Mouse (Mus musculus): ENCODE data around the gene 4930572O03Rik. TPM values are rescaled to one million over a fixed set of nuclear protein-coding genes. Genes with fewer than 3 reads are reported as not detected.
"Not testable (repeated sequence)": the region's sequence is repeated elsewhere in the genome, so short reads cannot be mapped to it uniquely, and the experiment has no call there.

4930572O03Rik gene
- polyA plus RNA-seq, 1 experiment from 2014 or later, result not detected

DNA sequence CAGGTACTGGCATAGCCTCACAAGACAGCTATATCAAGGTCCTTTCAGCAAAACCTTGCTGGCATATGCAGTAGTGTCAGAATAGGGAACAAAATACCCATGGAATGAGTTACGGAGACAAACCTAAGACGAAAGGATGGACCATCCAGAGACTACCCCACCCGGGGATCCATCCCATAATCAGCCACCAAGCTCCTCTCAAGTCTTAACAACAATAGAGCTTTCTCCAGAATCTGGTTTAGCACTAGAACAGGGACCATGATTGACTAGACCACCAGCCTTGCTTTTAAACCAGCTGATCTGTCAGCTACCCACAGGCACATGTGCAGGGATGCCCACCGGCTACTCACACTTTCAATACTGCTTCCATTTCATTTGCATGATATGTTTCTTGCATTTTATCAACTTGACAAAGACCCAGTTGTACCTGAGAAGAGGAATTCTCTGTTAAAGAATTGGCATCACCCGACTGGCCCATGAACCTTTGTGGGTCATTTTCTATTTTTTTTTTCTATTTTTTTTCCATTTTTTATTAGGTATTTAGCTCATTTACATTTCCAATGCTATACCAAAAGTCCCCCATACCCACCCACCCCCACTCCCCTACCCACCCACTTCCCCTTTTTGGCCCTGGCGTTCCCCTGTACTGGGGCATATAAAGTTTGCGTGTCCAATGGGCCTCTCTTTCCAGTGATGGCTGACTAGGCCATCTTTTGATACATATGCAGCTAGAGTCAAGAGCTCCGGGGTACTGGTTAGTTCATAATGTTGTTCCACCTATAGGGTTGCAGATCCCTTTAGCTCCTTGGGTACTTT lies 17.8 kb upstream of the 4930572O03Rik start:
- not testable (repeated sequence) for H3K4me1 ChIP-seq; H3K4me2 ChIP-seq (replicated peaks); H3K27me3 ChIP-seq; H3K4me3 ChIP-seq; H3K9ac ChIP-seq (replicated peaks); H3K36me3 ChIP-seq; H3K27ac ChIP-seq (replicated peaks)
- H3K9me3 ChIP-seq, result peaks cover 23% of the 10 kb centered on the region
- peak; percentile 71 for ATAC-seq (ENCODE audit: low FRiP score, low read depth)
- WGBS, result 85% methylated on average over 5 of the region's 8 CpGs

DNA sequence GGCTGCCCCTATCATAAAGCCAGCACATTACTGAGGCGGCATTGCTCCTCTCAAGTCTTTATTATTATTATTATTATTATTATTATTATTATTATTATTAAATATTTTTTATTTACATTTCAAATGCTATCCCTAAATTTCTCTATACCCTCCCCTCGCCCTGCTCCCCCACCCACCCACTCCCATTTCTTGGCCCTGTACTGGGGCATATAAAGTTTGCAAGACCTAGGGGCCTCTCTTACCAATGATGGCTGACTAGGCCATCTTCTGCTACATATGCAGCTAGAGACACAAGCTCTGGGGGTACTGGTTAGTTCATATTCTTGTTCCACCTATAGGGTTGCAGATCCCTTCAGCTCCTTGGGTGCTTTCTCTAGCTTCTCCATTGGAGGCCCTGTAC lies 17.1 kb upstream of the 4930572O03Rik start:
- ATAC-seq (ENCODE audit: low FRiP score, low read depth), result 0 out of 2 replicates have a peak, but pooled peaks have one; percentile 38
- not testable (repeated sequence) for H3K36me3 ChIP-seq; H3K4me2 ChIP-seq (replicated peaks); H3K4me1 ChIP-seq; H3K9ac ChIP-seq (replicated peaks); H3K27me3 ChIP-seq; H3K27ac ChIP-seq (replicated peaks); H3K4me3 ChIP-seq
- peaks cover 20% of the 10 kb centered on the region for H3K9me3 ChIP-seq
- 85% methylated on average over 2 of the region's 2 CpGs for WGBS

DNA sequence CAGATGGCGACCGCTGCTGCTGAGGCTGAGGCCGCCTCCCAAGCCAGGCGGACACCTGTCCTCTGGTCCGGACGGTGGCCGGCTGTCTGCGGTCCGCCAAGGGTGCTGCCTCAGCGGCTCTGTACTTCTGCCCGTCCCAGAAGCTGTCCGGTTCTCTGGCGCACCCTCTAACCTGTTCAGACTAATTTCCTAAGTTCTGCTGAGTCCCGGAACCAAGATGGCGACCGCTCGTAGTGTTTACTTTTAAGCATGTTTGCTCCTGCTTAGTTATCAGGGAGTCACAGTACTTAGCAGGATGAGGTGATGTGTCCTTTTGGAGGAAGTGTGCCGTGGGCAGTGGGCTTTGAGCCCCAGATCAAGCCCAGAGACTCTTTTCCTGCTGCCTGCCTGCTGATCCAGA lies 13.9 kb upstream of the 4930572O03Rik start:
- peaks cover 15% of the 10 kb centered on the region for H3K9me3 ChIP-seq
- ATAC-seq (ENCODE audit: low FRiP score, low read depth), result peak; percentile 12; the same call in 1 of the 2 replicates
- not testable (repeated sequence) for H3K4me2 ChIP-seq (replicated peaks); H3K27ac ChIP-seq (replicated peaks); H3K27me3 ChIP-seq; H3K36me3 ChIP-seq; H3K9ac ChIP-seq (replicated peaks); H3K4me3 ChIP-seq; H3K4me1 ChIP-seq
- WGBS, result 88% methylated on average over 10 of the region's 18 CpGs

- H3K9me3 ChIP-seq; H3K36me3 ChIP-seq; ATAC-seq (ENCODE audit: low FRiP score, low read depth); H3K4me2 ChIP-seq (replicated peaks); H3K4me1 ChIP-seq; H3K27me3 ChIP-seq; H3K27ac ChIP-seq (replicated peaks); H3K9ac ChIP-seq (replicated peaks); H3K4me3 ChIP-seq: not testable (repeated sequence)
- 75% methylated on average over 7 of the region's 7 CpGs for WGBS
Measured at GRCm38 (mm10) chr5:15663847-15664246, 7.0 kb upstream of the 4930572O03Rik start.

- H3K4me2 ChIP-seq (replicated peaks); H3K4me1 ChIP-seq; H3K9me3 ChIP-seq; H3K36me3 ChIP-seq; ATAC-seq (ENCODE audit: low FRiP score, low read depth); H3K27me3 ChIP-seq; H3K4me3 ChIP-seq; H3K9ac ChIP-seq (replicated peaks); H3K27ac ChIP-seq (replicated peaks): not testable (repeated sequence)
- WGBS, result 73% methylated on average over 2 of the region's 2 CpGs
Measured at GRCm38 (mm10) chr5:15652334-15652733, 4.5 kb downstream of the 4930572O03Rik start.

DNA sequence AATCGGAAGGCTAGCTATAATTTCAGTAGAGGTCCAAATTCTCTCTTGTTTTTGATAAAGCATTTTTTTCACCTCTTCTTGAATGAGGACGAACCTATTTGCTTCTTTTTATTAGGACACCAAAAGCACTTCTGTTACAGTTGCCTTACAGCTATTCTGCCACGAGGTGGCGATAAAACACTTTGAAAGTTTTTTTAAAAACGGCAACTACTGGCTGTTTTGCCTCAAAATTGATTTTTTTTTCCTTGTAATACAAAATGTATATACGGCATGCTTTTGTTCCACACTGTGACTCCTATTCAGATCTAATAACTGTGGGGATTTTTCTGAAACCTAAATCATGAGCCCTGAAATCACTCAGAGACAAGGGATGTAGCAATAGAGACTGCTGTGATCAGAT lies 11.2 kb downstream of the 4930572O03Rik start:
- not testable (repeated sequence) for ATAC-seq (ENCODE audit: low FRiP score, low read depth); H3K9me3 ChIP-seq; H3K4me1 ChIP-seq; H3K4me3 ChIP-seq; H3K27me3 ChIP-seq; H3K27ac ChIP-seq (replicated peaks); H3K9ac ChIP-seq (replicated peaks); H3K36me3 ChIP-seq; H3K4me2 ChIP-seq (replicated peaks)
- WGBS, result 30% methylated on average over 6 of the region's 6 CpGs

DNA sequence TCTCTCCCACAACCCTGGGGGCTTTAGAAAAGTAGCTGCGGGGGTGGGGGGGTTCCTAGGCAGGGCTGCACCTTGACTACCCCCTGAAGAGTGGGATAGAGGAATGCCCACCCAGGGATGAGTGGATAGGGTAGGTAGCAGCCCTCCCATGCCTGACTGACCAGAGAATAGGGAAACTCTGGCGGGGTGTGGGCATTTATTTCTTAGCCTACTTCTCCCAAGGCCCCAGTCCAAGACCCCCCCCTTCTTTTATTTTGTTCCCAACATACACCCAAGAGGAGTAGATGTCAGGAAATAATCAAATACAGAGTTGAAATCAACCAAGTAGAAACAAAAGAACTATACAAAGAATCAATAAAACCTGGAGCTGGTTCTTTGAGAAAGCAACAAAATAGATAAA lies 19.2 kb downstream of the 4930572O03Rik start:
- peak; percentile 80 for ATAC-seq (ENCODE audit: low FRiP score, low read depth)
- not testable (repeated sequence) for H3K4me1 ChIP-seq; H3K36me3 ChIP-seq; H3K27me3 ChIP-seq; H3K4me3 ChIP-seq; H3K27ac ChIP-seq (replicated peaks); H3K4me2 ChIP-seq (replicated peaks); H3K9ac ChIP-seq (replicated peaks)
- 57% methylated on average over 2 of the region's 2 CpGs for WGBS
- H3K9me3 ChIP-seq, result peaks cover 17% of the 10 kb centered on the region

GRCm38 (mm10) chr5:15630068-15630467 lies 26.8 kb downstream of the 4930572O03Rik start:
- H3K4me1 ChIP-seq; ATAC-seq (ENCODE audit: low FRiP score, low read depth); H3K9ac ChIP-seq (replicated peaks); H3K27ac ChIP-seq (replicated peaks); H3K36me3 ChIP-seq; H3K4me3 ChIP-seq; H3K9me3 ChIP-seq; H3K4me2 ChIP-seq (replicated peaks); H3K27me3 ChIP-seq: not testable (repeated sequence)
- WGBS, result 36% methylated on average over 5 of the region's 5 CpGs

GRCm38 (mm10) chr5:15628136-15628535 lies 28.7 kb downstream of the 4930572O03Rik start:
- H3K27ac ChIP-seq (replicated peaks); H3K4me3 ChIP-seq; ATAC-seq (ENCODE audit: low FRiP score, low read depth); H3K27me3 ChIP-seq; H3K36me3 ChIP-seq; H3K4me1 ChIP-seq; H3K9ac ChIP-seq (replicated peaks); H3K4me2 ChIP-seq (replicated peaks); H3K9me3 ChIP-seq: not testable (repeated sequence)
- 21% methylated on average over 1 of the region's 1 CpGs for WGBS

DNA sequence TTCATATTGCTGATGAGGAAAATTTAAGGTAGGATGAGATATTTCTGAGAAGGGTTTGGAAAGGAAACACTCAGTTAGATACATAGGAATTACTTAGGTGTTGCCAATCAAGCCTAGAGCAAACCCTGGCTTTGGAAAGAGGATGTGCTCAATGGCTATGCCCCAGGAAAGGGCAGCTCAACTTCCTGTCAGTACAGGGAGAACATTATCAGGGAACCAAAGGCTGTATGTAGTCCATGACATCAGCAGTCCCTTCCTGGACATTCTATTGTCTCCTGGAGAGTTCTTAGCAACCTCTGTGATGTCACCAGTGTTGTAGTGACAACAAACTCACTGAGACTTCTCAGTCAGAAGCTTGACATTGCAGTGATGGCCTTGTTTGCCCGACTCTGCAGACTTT lies 38.1 kb downstream of the 4930572O03Rik start, which contains the start of gene Speer4d:
TSS of gene Speer4d (plus strand) at position 301 of the 400 bp plus-strand sequence.
- H3K4me2 ChIP-seq (replicated peaks); H3K27me3 ChIP-seq; H3K27ac ChIP-seq (replicated peaks); ATAC-seq (ENCODE audit: low FRiP score, low read depth); H3K9ac ChIP-seq (replicated peaks); H3K4me1 ChIP-seq; H3K4me3 ChIP-seq; H3K36me3 ChIP-seq: not testable (repeated sequence)
- WGBS, result 66% methylated on average over 1 of the region's 1 CpGs
- peaks cover 14% of the 10 kb centered on the region for H3K9me3 ChIP-seq

GRCm38 (mm10) chr5:15616195-15616594 lies 40.7 kb downstream of the 4930572O03Rik start:
- H3K4me2 ChIP-seq (replicated peaks); H3K27me3 ChIP-seq; H3K4me3 ChIP-seq; H3K9ac ChIP-seq (replicated peaks); H3K4me1 ChIP-seq; ATAC-seq (ENCODE audit: low FRiP score, low read depth); H3K36me3 ChIP-seq; H3K27ac ChIP-seq (replicated peaks): not testable (repeated sequence)
- WGBS, result 79% methylated on average over 3 of the region's 3 CpGs
- peaks cover 14% of the 10 kb centered on the region for H3K9me3 ChIP-seq

DNA sequence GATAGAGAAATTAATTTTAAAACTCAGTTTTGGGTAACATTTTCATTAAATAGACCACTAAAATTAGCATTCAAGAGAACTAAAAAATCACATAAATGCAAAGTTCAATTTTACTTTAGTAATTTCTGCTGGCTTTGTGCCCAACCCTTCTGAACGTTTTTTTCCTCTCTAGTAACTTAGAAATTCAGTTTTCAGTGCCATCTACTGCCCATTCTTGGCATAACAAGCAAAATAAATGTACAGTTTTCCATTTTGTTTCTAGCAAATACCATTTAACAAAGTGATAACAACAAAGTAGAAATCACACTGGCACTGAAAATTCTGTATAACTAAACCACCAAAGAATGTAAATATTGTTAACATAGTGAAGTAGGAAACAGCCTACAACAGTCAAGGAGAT lies 46.2 kb downstream of the 4930572O03Rik start:
- not testable (repeated sequence) for H3K9me3 ChIP-seq, H3K4me1 ChIP-seq

GRCm38 (mm10) chr5:15606677-15607076 lies 50.2 kb downstream of the 4930572O03Rik start:
- peaks cover 18% of the 10 kb centered on the region for H3K9me3 ChIP-seq
- peak; percentile 68; the same call in 1 of the 2 replicates for ATAC-seq (ENCODE audit: low FRiP score, low read depth)
- 63% methylated on average over 6 of the region's 6 CpGs for WGBS
- not testable (repeated sequence) for H3K4me2 ChIP-seq (replicated peaks); H3K4me1 ChIP-seq; H3K36me3 ChIP-seq; H3K9ac ChIP-seq (replicated peaks); H3K27ac ChIP-seq (replicated peaks); H3K4me3 ChIP-seq; H3K27me3 ChIP-seq

More for the DNA sequence above, 46.2 kb downstream of the 4930572O03Rik start:
- not testable (repeated sequence) for H3K36me3 ChIP-seq; H3K27ac ChIP-seq (replicated peaks); H3K4me2 ChIP-seq (replicated peaks); ATAC-seq (ENCODE audit: low FRiP score, low read depth); H3K4me3 ChIP-seq; H3K9ac ChIP-seq (replicated peaks); H3K27me3 ChIP-seq
- 2% methylated on average over 1 of the region's 1 CpGs for WGBS
